Mouse (Mus musculus) testis, postnatal 14 days (tissue): ENCODE measurements around the gene Ap2a1.

Experiments
- DNase-seq: peaks from one replicate; pipeline ENCODE4 v3.0.0; 2021; ENCODE audit warnings: low spot score

Ap2a1 gene

DNA sequence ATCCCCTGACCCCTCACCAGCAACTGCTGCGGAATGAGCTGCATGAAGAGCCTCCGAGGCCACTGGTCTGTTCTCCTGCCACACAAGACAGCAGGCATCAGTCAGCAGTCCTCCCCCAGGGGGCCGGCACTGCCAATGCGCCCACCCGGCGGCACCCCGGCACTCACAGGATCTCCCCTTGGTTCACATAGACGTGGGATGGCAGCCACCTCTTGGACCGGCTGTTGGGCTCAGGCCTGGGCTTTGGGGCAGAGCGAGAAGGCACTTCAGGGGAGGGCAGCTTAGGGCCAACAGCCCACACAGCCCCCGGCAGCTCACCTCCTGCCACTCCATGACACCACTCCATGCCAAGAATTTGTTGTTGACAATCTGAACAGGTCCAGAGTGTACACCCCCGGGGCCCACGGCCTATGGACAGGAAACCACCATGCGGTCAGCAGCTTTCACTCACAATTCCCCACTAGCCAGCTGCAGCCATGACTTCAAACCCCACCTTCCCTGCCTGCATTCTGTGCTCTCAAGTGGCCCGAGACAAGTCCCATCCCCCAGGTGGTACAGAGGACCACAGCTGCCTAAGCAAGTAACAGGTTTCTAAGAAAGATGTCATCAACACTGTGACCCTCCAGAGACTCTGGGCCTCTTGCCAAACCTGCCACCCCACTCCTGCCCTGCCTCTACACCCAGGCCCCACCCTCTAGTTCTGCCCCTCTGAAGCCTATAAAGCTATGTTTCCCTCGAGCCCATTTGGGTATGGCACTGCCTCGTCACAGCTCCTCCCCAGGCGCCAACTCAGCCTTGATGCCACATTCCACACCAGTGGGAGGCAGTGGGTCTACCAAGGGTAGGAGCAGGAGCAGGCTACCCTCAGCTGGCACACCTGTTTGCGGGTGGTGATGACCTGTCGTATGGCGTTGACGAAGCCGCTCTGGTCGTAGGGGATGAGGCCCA is 64.4 kb downstream of the Ap2a1 start:
- DNase-seq: no peak

GRCm38 (mm10) chr7:44863982-44864494 is 65.3 kb downstream of the Ap2a1 start:
- no peak for DNase-seq

DNA sequence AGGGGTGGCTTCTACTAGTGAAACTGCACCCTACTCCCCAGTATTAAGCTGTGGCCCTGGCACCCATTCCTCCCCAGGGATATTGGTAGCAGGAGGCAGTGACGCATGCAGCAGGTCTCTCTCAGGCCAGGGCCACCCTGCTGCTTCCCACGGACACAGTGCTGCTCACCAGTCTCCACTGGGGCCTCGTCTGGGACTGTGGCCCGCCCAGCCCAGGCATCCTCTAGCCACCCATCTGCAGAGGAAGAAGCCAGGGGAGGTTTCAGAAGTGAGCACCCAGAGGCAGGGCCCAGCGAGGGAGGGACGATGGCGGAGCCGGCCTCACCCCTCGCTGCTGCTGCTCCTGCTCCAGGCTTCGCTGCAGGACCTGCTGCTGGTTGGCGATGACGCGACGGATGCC is 66.1 kb downstream of the Ap2a1 start:
- DNase-seq: no peak

GRCm38 (mm10) chr7:44862434-44862833 is 66.9 kb downstream of the Ap2a1 start:
- DNase-seq: no peak

GRCm38 (mm10) chr7:44861429-44861816 is 67.9 kb downstream of the Ap2a1 start:
- DNase-seq: no peak

DNA sequence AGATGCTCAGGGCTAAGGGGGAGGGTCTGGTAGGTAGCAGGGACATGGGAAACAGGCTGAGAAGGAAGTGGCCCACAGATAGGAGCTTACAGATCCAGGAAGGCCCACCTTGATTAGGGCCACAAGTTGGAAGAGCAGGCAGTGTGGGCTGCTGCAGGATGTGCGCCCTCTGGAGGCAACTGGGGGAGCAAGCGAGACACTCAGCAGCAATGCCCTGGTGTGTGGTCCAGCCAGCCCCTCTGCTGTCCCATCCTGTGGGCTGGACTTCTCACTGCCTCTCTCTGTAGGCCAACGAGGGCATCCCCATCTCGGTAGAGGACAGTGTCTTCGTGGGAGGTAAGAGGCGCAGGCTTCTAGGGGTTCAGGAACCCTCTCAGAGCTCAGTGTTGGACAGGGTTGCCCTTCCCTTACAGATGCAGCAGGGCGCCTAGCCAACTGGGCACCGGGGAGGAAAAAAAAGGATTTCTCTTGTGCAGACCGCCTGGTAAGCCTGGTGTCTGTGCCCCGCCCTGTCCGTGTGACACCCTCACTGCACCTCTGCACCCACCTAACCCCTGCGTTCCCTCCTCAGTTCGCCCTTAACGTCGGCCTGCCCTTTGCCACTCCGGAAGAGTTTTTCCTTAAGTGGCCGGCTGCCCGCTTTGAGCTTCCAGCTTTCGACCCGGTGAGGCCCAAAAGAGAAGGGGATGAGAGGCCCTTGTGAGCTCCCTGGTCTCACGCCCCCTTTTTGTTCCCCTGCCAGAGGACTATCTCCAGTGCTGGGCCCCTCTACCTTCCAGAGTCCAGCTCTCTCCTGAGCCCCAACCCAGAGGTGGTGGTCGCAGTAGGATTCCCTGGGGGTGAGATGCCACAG is 68.5 kb downstream of the Ap2a1 start:
- peak; percentile 67 for DNase-seq

DNA sequence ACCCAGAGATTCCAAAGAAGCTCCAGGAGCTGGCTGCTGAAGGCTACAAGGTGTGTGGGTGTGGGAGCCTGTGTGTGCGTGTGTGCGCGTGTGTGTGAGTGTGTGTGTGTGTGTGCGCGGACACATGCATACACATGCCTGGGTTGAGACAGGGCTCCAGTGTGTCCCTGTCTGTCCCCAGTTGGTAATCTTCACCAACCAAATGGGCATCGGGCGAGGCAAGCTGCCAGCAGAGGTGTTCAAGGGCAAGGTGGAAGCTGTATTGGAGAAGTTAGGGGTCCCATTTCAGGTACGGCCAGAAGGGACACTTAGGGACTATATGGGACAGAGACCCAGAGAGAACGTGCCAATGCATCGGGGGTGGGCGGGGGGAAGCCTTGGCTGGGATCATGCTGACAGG is 69.4 kb downstream of the Ap2a1 start:
- DNase-seq: no peak

GRCm38 (mm10) chr7:44857905-44858304 is 71.4 kb downstream of the Ap2a1 start:
- DNase-seq: no peak

DNA sequence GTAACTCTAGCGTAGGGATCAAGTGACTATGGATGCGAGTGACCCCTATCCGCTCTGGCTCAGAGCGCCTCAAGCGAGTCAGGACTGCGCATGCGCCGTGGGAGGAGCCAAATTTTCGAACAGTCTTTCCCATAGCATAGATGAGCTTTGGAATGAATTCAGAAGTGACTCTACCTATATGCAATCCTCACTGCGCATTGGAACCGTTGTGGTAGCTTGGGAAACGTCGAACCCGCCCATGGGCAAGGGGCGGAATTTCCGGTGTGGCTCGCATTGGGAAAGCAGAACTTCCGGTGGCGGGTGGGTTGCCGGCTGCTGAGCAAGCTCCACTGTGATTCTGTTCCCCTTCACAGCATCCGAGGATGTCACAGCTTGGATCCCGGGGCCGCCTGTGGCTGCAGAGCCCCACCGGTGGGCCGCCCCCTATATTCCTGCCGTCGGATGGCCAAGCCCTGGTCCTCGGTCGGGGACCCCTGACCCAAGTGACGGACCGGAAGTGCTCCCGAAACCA is 72.2 kb downstream of the Ap2a1 start, which contains the start of gene Pnkp:
Gene Pnkp (plus strand): TSS at position 98 of the 511 bp plus-strand sequence.
- peak; percentile 80 for DNase-seq

DNA sequence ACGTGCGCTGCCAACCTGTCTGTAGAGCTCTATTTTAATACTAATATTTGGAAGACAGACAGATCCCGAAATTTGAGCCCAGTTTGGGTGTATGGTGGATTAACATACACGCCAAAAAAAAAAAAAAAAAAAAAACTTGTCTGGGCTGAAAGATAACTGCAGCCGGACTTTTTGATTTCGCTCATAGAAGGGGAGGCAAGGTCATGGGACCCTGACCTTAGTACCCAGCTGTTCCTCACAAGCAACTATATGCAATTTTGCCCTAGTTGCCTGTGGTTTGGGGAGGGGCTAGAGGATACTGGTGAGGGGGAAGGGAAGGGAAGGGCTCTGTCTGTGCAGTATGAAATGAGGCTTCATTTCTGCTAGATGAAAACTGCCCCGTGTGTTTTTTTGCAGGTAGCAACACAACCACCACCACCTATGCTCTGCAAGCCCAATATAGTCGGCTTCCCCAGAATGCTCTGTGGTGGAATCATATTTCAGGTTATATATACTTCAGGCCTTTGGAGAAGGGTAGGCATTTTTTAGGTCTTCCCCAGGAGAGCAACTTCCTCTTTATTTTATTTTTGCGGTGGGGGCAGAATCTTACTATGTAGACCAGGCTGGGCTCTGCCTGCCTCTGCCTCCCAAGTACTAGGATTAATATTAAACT is 72.9 kb downstream of the Ap2a1 start:
- no peak for DNase-seq

DNA sequence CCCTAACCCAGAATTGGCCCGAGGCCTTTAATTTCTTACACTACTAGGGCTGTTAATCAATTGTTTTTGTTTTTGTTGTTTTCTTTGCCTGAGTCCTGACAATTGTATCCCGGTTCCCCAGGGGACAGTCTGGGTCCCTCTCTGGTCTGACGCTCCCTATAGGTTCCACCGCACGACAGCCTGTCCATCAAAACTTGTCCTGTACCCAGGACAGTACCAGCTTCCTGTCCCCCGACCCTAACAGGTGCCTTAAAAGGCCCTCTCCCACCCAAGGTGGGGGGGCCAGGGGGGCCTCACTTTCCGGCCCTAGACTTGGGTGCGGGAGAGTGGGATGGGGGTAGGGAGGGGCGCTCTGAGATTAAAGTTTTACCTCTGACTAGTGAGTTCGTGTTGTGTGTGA is 74.3 kb downstream of the Ap2a1 start:
- no peak for DNase-seq

- DNase-seq: peak; percentile 87
Observed at GRCm38 (mm10) chr7:44854356-44855031, 74.8 kb downstream of the Ap2a1 start.

GRCm38 (mm10) chr7:44853596-44854355 is 75.5 kb downstream of the Ap2a1 start:
- DNase-seq: no peak

DNA sequence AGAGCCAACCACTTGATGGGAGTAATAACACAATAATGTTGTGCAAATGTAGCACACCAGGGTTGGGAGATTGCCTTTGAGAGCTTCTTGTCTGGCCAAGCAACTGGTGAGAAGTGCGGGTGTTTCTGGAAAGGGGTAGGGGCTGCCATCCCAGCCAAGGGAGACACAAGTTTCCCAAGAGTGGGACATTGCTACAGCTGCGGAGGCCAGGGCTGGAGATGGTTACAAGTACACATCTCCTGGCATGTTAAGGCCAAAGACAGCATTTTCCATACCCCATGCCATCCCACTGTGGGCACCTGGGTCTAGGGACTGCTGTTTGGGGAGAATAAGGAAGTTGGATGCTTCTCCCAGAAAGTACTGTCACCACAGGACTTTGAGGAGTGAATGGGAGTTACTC is 76.2 kb downstream of the Ap2a1 start:
- DNase-seq: no peak

- no peak for DNase-seq
Observed at GRCm38 (mm10) chr7:44852259-44853027, 76.9 kb downstream of the Ap2a1 start.

- DNase-seq: no peak
Observed at GRCm38 (mm10) chr7:44851625-44852234, 77.6 kb downstream of the Ap2a1 start.

- no peak for DNase-seq
Observed at GRCm38 (mm10) chr7:44850789-44851624, 78.3 kb downstream of the Ap2a1 start.
